Mouse (Mus musculus) olfactory bulb, adult 2 months (tissue): ENCODE results near the gene Gm45521.

Experiments used
- CTCF ChIP-seq: fragments of 200-500 bp; IDR thresholded peaks from 2 replicates; pipeline ENCODE4 v1.5.1; 2012; ENCODE audit warnings: low read depth, mild to moderate bottlenecking, low read length, moderate library complexity; ENCODE audit not compliant: insufficient read depth
- POLR2A ChIP-seq: fragments of 200-500 bp; IDR thresholded peaks from 2 replicates; pipeline ENCODE4 v1.6.1; 2012; ENCODE audit warnings: mild to moderate bottlenecking, low read depth, low read length, moderate library complexity; ENCODE audit not compliant: insufficient read depth

DNA sequence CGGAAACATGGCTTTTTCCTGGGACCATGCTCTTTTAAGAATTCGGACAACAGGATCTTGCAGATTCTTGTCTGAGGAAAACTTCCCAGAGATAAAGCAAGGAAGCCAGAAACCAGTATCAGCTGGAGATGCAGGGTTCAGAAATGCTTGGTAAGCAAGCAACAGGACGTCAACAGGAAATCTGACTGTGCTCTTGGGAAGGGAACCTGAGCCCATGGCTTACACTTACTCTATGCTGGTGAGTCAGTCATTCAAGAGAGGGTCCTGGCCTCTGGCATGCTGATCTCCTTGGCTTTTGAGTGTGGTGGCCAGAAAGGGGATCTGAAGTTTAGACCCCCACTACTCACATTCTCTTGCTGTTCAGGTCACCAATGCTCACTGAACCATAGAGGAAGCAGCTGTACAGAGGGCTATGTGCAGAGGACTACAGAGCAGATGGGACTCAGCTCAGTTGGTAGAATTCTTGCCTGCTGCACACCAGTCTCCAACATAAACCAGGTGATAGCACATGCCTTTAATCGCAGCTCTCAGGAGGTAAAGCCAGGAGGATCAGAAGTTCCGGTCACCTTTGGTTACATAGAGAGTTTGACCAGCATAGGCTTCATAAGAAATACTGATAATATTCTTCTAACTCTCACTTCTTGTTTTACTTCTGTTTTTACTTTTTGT lies 34.2 kb downstream of the Gm45521 start:
- TF ChIP-seq POLR2A (no peak), CTCF (no peak)
